Comparison of ENCODE assay signal across 8 mouse cellular contexts in the genomic region with DNA sequence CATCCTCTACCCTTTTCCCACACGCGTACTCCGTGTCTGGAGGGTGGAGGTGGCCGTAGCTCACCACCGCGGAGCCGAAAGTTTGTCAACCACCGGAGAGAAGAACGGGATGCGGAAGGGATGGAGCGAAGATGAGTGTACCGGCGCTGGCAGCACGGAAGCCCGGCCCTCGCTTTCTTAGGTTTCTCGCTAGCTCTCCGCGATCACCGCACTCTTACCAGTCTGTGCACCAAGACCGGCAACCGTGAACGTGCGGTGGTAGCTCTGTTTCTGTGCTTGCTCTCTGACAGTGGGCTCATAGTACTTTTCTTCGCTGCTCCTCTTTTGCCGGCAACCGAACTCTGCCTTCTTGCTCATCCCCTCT. TPM values are rescaled to one million over a fixed set of nuclear protein-coding genes. Genes with fewer than 3 reads are reported as not detected.
A peak's percentile ranks its signal among the peaks of the same experiment; 100 is the strongest.
DNase-seq lines count a peak whose midpoint lies in the region; ATAC-seq and TF ChIP-seq lines count a peak whose summit lies in the region.

No protein-coding gene starts in this region.

- H3K4me3 ChIP-seq in heart, embryonic 14.5 days (ENCODE audit: control insufficient read depth in 1 of 2, insufficient read depth in 1 of 2, low read depth in 1 of 2, low read length in 2 of 2): peak overlapping the region; percentile 77 to 86
- peak overlapping the region; percentile 89 for H3K4me3 ChIP-seq in G1E (ENCODE audit: low read depth, low read length)
- H3K4me3 ChIP-seq in forebrain, postnatal 0 days (ENCODE audit: low read depth, low read length): peak overlapping the region; percentile 76
- H3K4me3 ChIP-seq in macrophage (ENCODE audit: inconsistent target): peak overlapping the region; percentile 96

- no peak for DNase-seq in heart, adult 18-20 months
- DNase-seq in G1E (ENCODE audit: low spot score): no peak
- no peak for DNase-seq in forebrain, postnatal 0 days
- DNase-seq in frontal cortex, postnatal 10 days (ENCODE audit: low spot score in 2 of 2): no peak
- DNase-seq in thymus, postnatal 36 days: no peak
- no peak for DNase-seq in layer of hippocampus, postnatal 25 days (ENCODE audit: extremely low spot score in 1 of 2, low spot score in 1 of 2)

- H3K9me3 ChIP-seq in heart, embryonic 14.5 days (ENCODE audit: control insufficient read depth, low read length): no peaks in the 10 kb centered on the region
- no peaks in the 10 kb centered on the region for H3K9me3 ChIP-seq in G1E (replicated peaks)
- H3K9me3 ChIP-seq in forebrain, postnatal 0 days (ENCODE audit: low read length): no peaks in the 10 kb centered on the region

- WGBS in heart, embryonic 14.5 days: under 1% methylated on average over 27 of the region's 27 CpGs
- WGBS in forebrain, postnatal 0 days: under 1% methylated on average over 27 of the region's 27 CpGs
- 1% methylated on average over 27 of the region's 27 CpGs for WGBS in macrophage (ENCODE audit: missing documents)

- H3K27ac ChIP-seq in heart, embryonic 14.5 days (replicated peaks in 1 of 2; ENCODE audit: control insufficient read depth in 1 of 2, insufficient read depth in 1 of 2, low read depth in 2 of 2, low read length in 2 of 2): peak overlapping the region; percentile 58 to 91
- peak overlapping the region; percentile 91 for H3K27ac ChIP-seq in forebrain, postnatal 0 days (ENCODE audit: low read depth, low read length)
- no peak overlapping the region for H3K27ac ChIP-seq in macrophage

- H3K4me2 ChIP-seq in heart, embryonic 14.5 days (ENCODE audit: low read length): peak overlapping the region; percentile 88
- peak overlapping the region; percentile 90 for H3K4me2 ChIP-seq in forebrain, postnatal 0 days (ENCODE audit: low read depth)

- ATAC-seq in heart, embryonic 14.5 days (ENCODE audit: insufficient number of reproducible peaks, insufficient read depth, low FRiP score, low read depth): no peak
- ATAC-seq in G1E (ENCODE audit: extremely low read depth, insufficient number of reproducible peaks, low FRiP score, poor library complexity, severe bottlenecking): no peak
- ATAC-seq in forebrain, postnatal 0 days: peak; percentile 52

- H3K79me2 ChIP-seq in macrophage (ENCODE audit: inconsistent target): peaks cover 44% of the 10 kb centered on the region

- H3K4me1 ChIP-seq in heart, embryonic 14.5 days (ENCODE audit: control insufficient read depth in 2 of 2, insufficient read depth in 2 of 2, low read length in 2 of 2): peaks cover 17 to 74% of the 10 kb centered on the region in 2 experiments
- peaks cover 35% of the 10 kb centered on the region for H3K4me1 ChIP-seq in G1E (ENCODE audit: insufficient read depth, low read depth, low read length)
- H3K4me1 ChIP-seq in forebrain, postnatal 0 days (ENCODE audit: insufficient read depth): peaks cover 8% of the 10 kb centered on the region

- no peaks in the 10 kb centered on the region for H3K27me3 ChIP-seq in heart, embryonic 14.5 days (ENCODE audit: control insufficient read depth, insufficient read depth, low read length)
- H3K27me3 ChIP-seq in G1E (ENCODE audit: insufficient read depth, low read length): no peaks in the 10 kb centered on the region
- no peaks in the 10 kb centered on the region for H3K27me3 ChIP-seq in forebrain, postnatal 0 days (ENCODE audit: insufficient read depth, low read length)

- TF ChIP-seq CTCF in G1E (IDR thresholded peaks at IDR 0.05; ENCODE audit: low read depth, low read length): no peak
- no peak for TF ChIP-seq CTCF in forebrain, postnatal 0 days (IDR thresholded peaks at IDR 0.05; ENCODE audit: low read depth)

- peak overlapping the region; percentile 81 for H3K9ac ChIP-seq in heart, embryonic 14.5 days (ENCODE audit: low read length)
- H3K9ac ChIP-seq in forebrain, postnatal 0 days: peak overlapping the region; percentile 86

- no peaks in the 10 kb centered on the region for H3K36me3 ChIP-seq in heart, embryonic 14.5 days (ENCODE audit: control insufficient read depth, insufficient read depth, low read length)
- no peaks in the 10 kb centered on the region for H3K36me3 ChIP-seq in G1E (replicated peaks)
- H3K36me3 ChIP-seq in forebrain, postnatal 0 days (ENCODE audit: insufficient read depth): no peaks in the 10 kb centered on the region
- H3K36me3 ChIP-seq in macrophage (ENCODE audit: inconsistent target): no peaks in the 10 kb centered on the region

RNA-seq across cellular contexts. Expression of a gene that starts 0.5 kb away (rescaled TPM):
- polyA plus RNA-seq in heart, embryonic 14.5 days (2014; fragmentation: Nextera tagmentation; extraction: Ambion mirVana): 57.4 and 58.2 TPM in 2 replicates
- 10 to 100 TPM; 14.7 to 15.5 TPM for total RNA-seq in heart, adult 18-20 months (2021)
- 47.8 and 62.5 TPM in 2 replicates for total RNA-seq in G1E (2014; fragmentation: Nextera tagmentation)
- 89.6 and 92.9 TPM in 2 replicates for total RNA-seq in G1E (2017)
- 28.3 and 33.6 TPM in 2 replicates for polyA plus RNA-seq in G1E (2012)
- 22.3 and 26.8 TPM in 2 replicates for total RNA-seq in forebrain, postnatal 0 days (2014; rRNA removed)
- polyA plus RNA-seq in forebrain, postnatal 0 days (2015; fragmentation: Nextera tagmentation; extraction: Ambion mirVana): 15.3 and 18.8 TPM in 2 replicates
- total RNA-seq in macrophage (2018; cell fraction: chromatin; rRNA removed): 10 to 100 TPM in 22 of 26 experiments, 1 to 10 TPM in 4; 7.9 to 59.0 (median 31.1) TPM
- 10 to 100 TPM; 32.4 to 70.7 (median 52.5) TPM for total RNA-seq in macrophage (2018; cell fraction: cytosol; rRNA removed)
- 10 to 100 TPM; 13.6 to 78.5 (median 42.9) TPM for total RNA-seq in macrophage (2018; cell fraction: nucleus; rRNA removed)
- 40.0 to 44.3 TPM (median 42.0 TPM) in 3 replicates for polyA plus RNA-seq in macrophage (2018)
- total RNA-seq in layer of hippocampus, postnatal 25 days (2021): 10 to 100 TPM; 18.8 to 21.2 TPM

RNA-seq across cellular contexts. Expression of a gene that starts 10.5 kb away (rescaled TPM):
- 0.20 and 0.26 TPM in 2 replicates for polyA plus RNA-seq in heart, embryonic 14.5 days (2014; fragmentation: Nextera tagmentation; extraction: Ambion mirVana)
- not detected for total RNA-seq in heart, adult 18-20 months (2021)
- total RNA-seq in G1E (2014; fragmentation: Nextera tagmentation): 0.49 TPM in 1 of 2 replicates, not detected in the other
- total RNA-seq in G1E (2017): 0.05 TPM in 1 of 2 replicates, not detected in the other
- not detected in 2 replicates for polyA plus RNA-seq in G1E (2012)
- not detected in 2 replicates for total RNA-seq in forebrain, postnatal 0 days (2014; rRNA removed)
- 0.06 TPM in 1 of 2 replicates, not detected in the other for polyA plus RNA-seq in forebrain, postnatal 0 days (2015; fragmentation: Nextera tagmentation; extraction: Ambion mirVana)
- total RNA-seq in macrophage (2018; cell fraction: chromatin; rRNA removed): under 1 TPM in 1 of 26 experiments, not detected in 25; 0.29 TPM
- not detected for total RNA-seq in macrophage (2018; cell fraction: cytosol; rRNA removed)
- not detected for total RNA-seq in macrophage (2018; cell fraction: nucleus; rRNA removed)
- not detected in 3 replicates for polyA plus RNA-seq in macrophage (2018)
- total RNA-seq in layer of hippocampus, postnatal 25 days (2021): not detected
